Mouse (Mus musculus): ENCODE results near the gene Rcc2. TPM values are rescaled to one million over a fixed set of nuclear protein-coding genes. Genes with fewer than 3 reads are reported as not detected.

Gene Rcc2
- polyA plus RNA-seq, 1 experiment from 2014 or later = 32.8 TPM

Small RNA genes within 50 kb of the gene (microRNA-seq; reads per million reads assigned to microRNA genes)
- gene Gm23045 (not detected), gene Gm25951 (not detected)

Other genes starting within 250 kb of the Rcc2 start
- gene Arhgef10l, start 34.5 kb upstream of the Rcc2 start, polyA plus RNA-seq (2015; fragmentation: Nextera tagmentation; extraction: Ambion mirVana) = 14.9 TPM in 2 replicates
- gene Padi6, start 42.1 kb downstream of the Rcc2 start, polyA plus RNA-seq (2015; fragmentation: Nextera tagmentation; extraction: Ambion mirVana) = 0.10 TPM in 1 of 2 replicates, not detected in the other
- 0.06 TPM in 1 of 2 replicates, not detected in the other for gene Padi4, start 73.7 kb downstream of the Rcc2 start, polyA plus RNA-seq (2015; fragmentation: Nextera tagmentation; extraction: Ambion mirVana)
- gene Padi3, start 110.1 kb downstream of the Rcc2 start, polyA plus RNA-seq (2015; fragmentation: Nextera tagmentation; extraction: Ambion mirVana) = 0.26 and 0.28 TPM in 2 replicates
- gene Padi1, start 145.2 kb downstream of the Rcc2 start, polyA plus RNA-seq (2015; fragmentation: Nextera tagmentation; extraction: Ambion mirVana) = 0.20 and 0.25 TPM in 2 replicates
- gene Padi2, start 205.8 kb downstream of the Rcc2 start, polyA plus RNA-seq (2015; fragmentation: Nextera tagmentation; extraction: Ambion mirVana) = 1.2 and 1.3 TPM in 2 replicates